In the genomic region with DNA sequence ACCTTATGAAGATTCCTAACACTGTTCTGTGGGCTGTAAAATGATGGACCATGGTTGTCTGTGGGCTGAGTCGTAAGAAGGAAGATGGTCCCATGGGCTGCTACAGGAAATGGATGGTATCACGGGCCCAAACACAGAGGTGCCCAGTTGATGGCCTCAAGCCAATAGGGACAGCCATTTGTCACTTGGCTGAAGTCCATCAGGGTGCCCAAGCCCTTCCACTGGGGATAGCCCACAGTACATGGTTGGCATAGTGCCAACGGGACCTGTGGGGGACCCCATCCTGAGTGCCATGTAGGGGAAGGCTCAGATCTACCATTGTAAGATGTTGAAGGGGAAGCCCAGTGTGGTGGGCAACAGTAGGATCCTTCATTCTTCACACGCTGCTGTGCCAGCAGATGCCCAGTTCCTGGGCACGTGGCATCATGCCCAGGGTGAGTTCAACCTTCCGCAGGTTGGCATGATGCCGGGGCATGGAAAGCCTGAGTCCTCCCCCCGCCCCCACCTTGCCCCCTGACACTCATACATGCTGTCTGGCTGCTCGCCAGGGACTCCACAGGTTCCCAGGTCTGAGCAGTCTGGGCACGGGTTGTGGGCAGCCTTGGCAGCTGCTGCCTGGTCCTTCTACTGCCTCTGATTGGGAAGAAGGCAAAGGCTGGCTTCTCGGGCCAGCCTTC, we compare ENCODE assay signal across 8 mouse cellular contexts.
DNase-seq lines count a peak whose midpoint lies in the region; ATAC-seq lines count a peak whose summit lies in the region.

No protein-coding gene starts in this region.

- H3K9ac ChIP-seq in neural tube, embryonic 11.5 days (ENCODE audit: low read length) = no peak overlapping the region
- H3K9ac ChIP-seq in hindbrain, embryonic 11.5 days (ENCODE audit: low read depth, low read length) = no peak overlapping the region

- ATAC-seq in neural tube, embryonic 11.5 days (ENCODE audit: insufficient read depth, low FRiP score, low TSS enrichment) = peak; percentile 38
- peak; percentile 26; the same call in 1 of the 2 replicates for ATAC-seq in hindbrain, embryonic 11.5 days (ENCODE audit: low FRiP score)
- ATAC-seq in erythroid progenitor cell, adult 5-6 weeks (replicated peaks; ENCODE audit: low FRiP score, poor library complexity, severe bottlenecking) = no peak

- no peak overlapping the region for H3K4me2 ChIP-seq in neural tube, embryonic 11.5 days (ENCODE audit: low read depth)
- H3K4me2 ChIP-seq in hindbrain, embryonic 11.5 days (replicated peaks; ENCODE audit: low read depth, low read length) = no peak overlapping the region

- H3K4me3 ChIP-seq in neural tube, embryonic 11.5 days (ENCODE audit: low read depth, low read length) = no peak overlapping the region
- no peak overlapping the region for H3K4me3 ChIP-seq in hindbrain, embryonic 11.5 days (ENCODE audit: low read depth, low read length)

- H3K9me3 ChIP-seq in neural tube, embryonic 11.5 days (ENCODE audit: control insufficient read depth, low read length) = no peaks in the 10 kb centered on the region
- no peaks in the 10 kb centered on the region for H3K9me3 ChIP-seq in hindbrain, embryonic 11.5 days (ENCODE audit: control insufficient read depth, low read length)

- H3K27me3 ChIP-seq in neural tube, embryonic 11.5 days (ENCODE audit: control insufficient read depth, insufficient read depth, low read length) = peaks cover 57% of the 10 kb centered on the region
- peaks cover 68% of the 10 kb centered on the region for H3K27me3 ChIP-seq in hindbrain, embryonic 11.5 days (ENCODE audit: control insufficient read depth, insufficient read depth, low read length)

- H3K36me3 ChIP-seq in neural tube, embryonic 11.5 days (ENCODE audit: control insufficient read depth, insufficient read depth, low read length) = no peaks in the 10 kb centered on the region
- H3K36me3 ChIP-seq in hindbrain, embryonic 11.5 days (ENCODE audit: control insufficient read depth, insufficient read depth, low read length) = no peaks in the 10 kb centered on the region

- H3K4me1 ChIP-seq in neural tube, embryonic 11.5 days (ENCODE audit: control insufficient read depth, insufficient read depth, low read length) = peaks cover 16% of the 10 kb centered on the region
- H3K4me1 ChIP-seq in hindbrain, embryonic 11.5 days (replicated peaks; ENCODE audit: control insufficient read depth, insufficient read depth, low read length) = peaks cover 6% of the 10 kb centered on the region; the same call in 1 of the 2 replicates

- H3K27ac ChIP-seq in neural tube, embryonic 11.5 days (ENCODE audit: low read depth, low read length) = no peak overlapping the region
- no peak overlapping the region for H3K27ac ChIP-seq in hindbrain, embryonic 11.5 days (ENCODE audit: low read depth, low read length)

- 80% methylated on average over 11 of the region's 11 CpGs for WGBS in neural tube, embryonic 11.5 days
- 85% methylated on average over 11 of the region's 11 CpGs for WGBS in hindbrain, embryonic 11.5 days

- no peak for DNase-seq in neural tube, embryonic 11.5 days (ENCODE audit: low spot score)
- DNase-seq in neural tube, embryonic 10.5 days (ENCODE audit: extremely low spot score, low spot score) = no peak
- peak; percentile 45 for DNase-seq in cerebellum, adult 9-11 months
- DNase-seq in hindbrain, embryonic 11.5 days (ENCODE audit: low spot score) = no peak
- DNase-seq in lung, postnatal 36 days = peak; percentile 80
- no peak for DNase-seq in embryo, embryonic 11 days
- DNase-seq in c-Kit-positive CD71-positive TER-119-positive erythroid progenitor cells, embryonic 14.5 days (ENCODE audit: low spot score) = no peak

Comparison
In these comparisons a context has a peak if more than half of its experiments do, and no peak if none do; other contexts are left out.
1. DNase-seq: peak in cerebellum, adult 9-11 months (single experiment) and lung, postnatal 36 days (single experiment); none in neural tube, embryonic 11.5 days (single experiment), neural tube, embryonic 10.5 days (single experiment), hindbrain, embryonic 11.5 days (single experiment), embryo, embryonic 11 days (single experiment) and c-Kit-positive CD71-positive TER-119-positive erythroid progenitor cells, embryonic 14.5 days (single experiment).